Mouse (Mus musculus) heart, embryonic 15.5 days (tissue): Measurements from ENCODE around the gene Mgst2. TPM values are rescaled to one million over a fixed set of nuclear protein-coding genes. Genes with fewer than 3 reads are reported as not detected.

Experiments
- ATAC-seq: fragments of 200-750 bp; cut with Nextera tagmentation; replicated peaks from 2 replicates; pipeline ENCODE4 v1.8.0; 2017; ENCODE audit warnings: low read depth, moderate TSS enrichment; ENCODE audit not compliant: insufficient number of reproducible peaks, insufficient read depth, low FRiP score
- H3K27ac ChIP-seq: fragments of 300-500 bp; sonication (generic); 2 replicates; pipeline ENCODE4 v1.5.1; 2015; ENCODE audit warnings: mild to moderate bottlenecking, inconsistent platforms
- H3K27me3 ChIP-seq: fragments of 300-500 bp; sonication (generic); 2 replicates; pipeline ENCODE4 v1.6.1; 2015; ENCODE audit warnings: inconsistent platforms
- H3K36me3 ChIP-seq: fragments of 300-500 bp; sonication (generic); 2 replicates; pipeline ENCODE4 v1.6.1; 2015; ENCODE audit warnings: mild to moderate bottlenecking, inconsistent platforms
- H3K4me1 ChIP-seq: fragments of 300-500 bp; sonication (generic); replicated peaks from 2 replicates; pipeline ENCODE4 v1.6.1; 2015; ENCODE audit warnings: inconsistent platforms
- H3K4me2 ChIP-seq: fragments of 300-500 bp; sonication (generic); 2 replicates; pipeline ENCODE4 v1.6.1; 2015; ENCODE audit warnings: inconsistent platforms, mild to moderate bottlenecking, moderate library complexity
- H3K4me3 ChIP-seq: fragments of 300-500 bp; sonication (generic); 2 replicates; pipeline ENCODE4 v1.5.1; 2015; ENCODE audit warnings: mild to moderate bottlenecking, inconsistent platforms
- H3K9ac ChIP-seq: fragments of 300-500 bp; sonication (generic); 2 replicates; pipeline ENCODE4 v1.6.1; 2015; ENCODE audit warnings: mild to moderate bottlenecking, inconsistent platforms
- H3K9me3 ChIP-seq: fragments of 300-500 bp; sonication (generic); replicated peaks from 2 replicates; pipeline ENCODE4 v1.6.1; 2016; ENCODE audit warnings: inconsistent platforms
- WGBS: fragments of 180-500 bp; shearing (Covaris S2); methylation state at CpG from one replicate; pipeline ENCODE4 v1.1.7; 2015; ENCODE audit warnings: mixed read lengths; 5-methylcytosine and 5-hydroxymethylcytosine counted together
- polyA plus RNA-seq: library from polyadenylated mRNA; unstranded; fragments of >200 nt; fragmentation: Nextera tagmentation; extraction: Ambion mirVana; gene quantifications from 2 replicates; pipeline ENCODE4 v1.2.1, GENCODE M21; 2015

Mgst2 gene
- polyA plus RNA-seq, 1 experiment from 2014 or later: 7.2 TPM

DNA sequence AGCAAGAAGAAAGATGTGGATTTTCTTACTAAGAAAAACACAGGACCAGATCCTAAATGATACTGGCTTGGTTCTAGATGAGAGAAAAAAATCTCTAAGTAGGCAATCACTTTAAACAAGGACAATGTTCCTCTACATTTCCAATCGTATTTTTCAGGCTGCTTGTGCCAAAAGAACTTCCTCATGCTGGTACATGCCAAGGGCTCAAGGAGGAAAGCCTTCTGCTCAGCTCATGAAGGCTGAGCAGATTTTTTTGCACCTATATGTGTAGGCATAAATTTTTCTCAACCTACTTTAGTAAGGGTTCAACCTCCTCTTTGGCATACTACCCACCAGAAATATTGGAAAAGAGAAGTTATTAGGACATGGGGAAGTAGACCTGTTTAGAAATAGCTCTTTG is 59.8 kb downstream of the Mgst2 start:
- Histone ChIP-seq H3K4me1 (peaks cover 17% of the 10 kb centered on the region), H3K9ac (no peak overlapping the region), H3K36me3 (no peaks in the 10 kb centered on the region), H3K27me3 (no peaks in the 10 kb centered on the region), H3K4me2 (no peak overlapping the region), H3K4me3 (no peak overlapping the region), H3K27ac (no peak overlapping the region), H3K9me3 (no peaks in the 10 kb centered on the region; the same call in 1 of the 2 replicates)
- 43% methylated on average over 1 of the region's 1 CpGs for WGBS
- no peak for ATAC-seq

DNA sequence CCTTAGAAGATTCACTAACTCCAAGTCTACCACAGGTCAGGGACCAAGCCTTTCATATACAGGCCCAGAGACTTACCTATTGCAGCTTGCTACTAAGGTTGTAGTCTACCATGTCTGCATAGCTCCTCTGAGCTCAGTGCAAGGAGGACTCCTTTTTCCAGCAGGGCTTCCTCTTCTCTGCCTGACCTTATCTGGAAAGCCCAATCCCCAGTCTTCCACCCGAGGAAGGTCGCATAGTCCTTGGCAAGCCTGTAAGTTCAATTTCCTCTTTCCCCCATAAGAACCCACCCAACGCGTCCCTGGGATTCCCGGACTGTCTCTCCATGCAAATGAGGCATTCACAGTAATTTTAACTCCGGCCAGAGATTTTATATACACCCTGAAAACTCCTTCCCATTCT is 66.1 kb downstream of the Mgst2 start:
- no peak overlapping the region for H3K4me2 ChIP-seq
- H3K36me3 ChIP-seq: no peaks in the 10 kb centered on the region
- no peaks in the 10 kb centered on the region for H3K9me3 ChIP-seq
- peaks cover 56% of the 10 kb centered on the region for H3K4me1 ChIP-seq
- no peak for ATAC-seq
- H3K9ac ChIP-seq: no peak overlapping the region
- H3K27ac ChIP-seq: peak overlapping the region; percentile 84; the same call in 1 of the 2 replicates
- no peak overlapping the region for H3K4me3 ChIP-seq
- H3K27me3 ChIP-seq: no peaks in the 10 kb centered on the region
- 64% methylated on average over 6 of the region's 6 CpGs for WGBS

DNA sequence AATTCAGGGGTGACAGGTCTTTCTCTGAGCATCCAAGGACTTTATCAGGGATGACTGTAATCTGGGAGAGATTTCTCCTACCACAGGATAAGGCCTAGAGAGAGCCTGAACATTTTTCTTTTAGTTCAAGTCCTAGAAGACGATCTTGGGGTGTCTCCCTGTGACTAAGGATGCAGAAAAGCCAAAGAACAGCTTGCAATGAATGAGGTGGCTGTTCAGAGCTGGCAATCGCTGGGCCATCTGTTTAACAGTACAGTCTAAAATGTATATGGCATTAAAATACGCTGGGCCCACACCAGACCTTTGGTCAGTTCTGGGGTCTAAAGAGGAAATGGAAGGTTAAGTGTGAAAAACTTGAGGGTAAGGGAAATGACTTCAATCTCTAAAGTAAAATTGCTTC is 67.3 kb downstream of the Mgst2 start:
- WGBS: 53% methylated on average over 3 of the region's 3 CpGs
- no peak for ATAC-seq
- no peak overlapping the region for H3K9ac ChIP-seq
- H3K36me3 ChIP-seq: no peaks in the 10 kb centered on the region
- H3K4me1 ChIP-seq: peaks cover 59% of the 10 kb centered on the region
- no peak overlapping the region for H3K4me3 ChIP-seq
- H3K9me3 ChIP-seq: no peaks in the 10 kb centered on the region
- H3K4me2 ChIP-seq: peak overlapping the region; percentile 49; the same call in 1 of the 2 replicates
- peak overlapping the region; percentile 84 for H3K27ac ChIP-seq
- H3K27me3 ChIP-seq: no peaks in the 10 kb centered on the region

DNA sequence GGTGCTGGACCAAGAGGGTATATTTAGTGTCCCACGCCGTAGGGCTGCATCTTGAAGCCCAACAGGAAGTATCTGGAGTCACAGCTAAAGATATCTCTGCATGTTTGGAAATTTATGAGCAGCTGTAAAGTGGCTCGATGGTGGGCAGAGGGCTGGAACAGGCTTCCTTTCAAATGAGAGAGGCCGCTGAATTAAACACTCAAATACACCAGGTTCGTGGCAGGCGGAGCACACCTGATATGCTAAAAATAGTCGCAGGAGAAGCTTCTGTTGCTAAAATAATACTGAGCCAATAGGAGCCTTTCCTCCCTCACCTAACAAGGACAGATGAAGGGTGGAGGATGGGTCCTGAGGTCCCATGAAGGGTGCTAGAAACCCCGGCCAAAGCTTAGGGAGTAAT is 67.8 kb downstream of the Mgst2 start:
- no peaks in the 10 kb centered on the region for H3K27me3 ChIP-seq
- no peak overlapping the region for H3K9ac ChIP-seq
- 0 out of 2 replicates have a peak overlapping the region, but pooled peaks have one; percentile 1 for H3K4me3 ChIP-seq
- H3K27ac ChIP-seq: peak overlapping the region; percentile 84
- ATAC-seq: 0 out of 2 replicates have a peak, but pooled peaks have one; percentile 32
- H3K9me3 ChIP-seq: no peaks in the 10 kb centered on the region
- 8% methylated on average over 8 of the region's 8 CpGs for WGBS
- peaks cover 64% of the 10 kb centered on the region for H3K4me1 ChIP-seq
- peak overlapping the region; percentile 49 for H3K4me2 ChIP-seq
- no peaks in the 10 kb centered on the region for H3K36me3 ChIP-seq

DNA sequence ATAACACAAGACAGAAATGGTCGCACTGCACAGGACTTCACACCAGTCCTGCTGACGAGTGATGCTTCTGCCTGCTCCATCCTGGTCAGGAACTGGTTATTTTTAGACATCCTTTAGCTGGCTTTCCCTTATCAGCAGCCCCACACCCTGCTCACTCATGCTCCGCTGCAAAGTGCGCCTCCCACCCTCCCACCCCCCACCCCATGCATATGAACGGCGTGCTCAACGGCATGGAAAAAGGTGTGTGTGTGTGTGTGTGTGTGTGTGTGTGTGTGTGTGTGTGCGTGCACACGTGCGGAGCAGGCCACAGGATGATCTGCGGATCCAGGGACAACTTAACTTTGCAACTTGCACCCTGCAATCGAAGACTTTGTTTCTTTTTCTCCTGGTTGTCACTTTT is 68.3 kb downstream of the Mgst2 start:
- H3K9ac ChIP-seq: no peak overlapping the region

DNA sequence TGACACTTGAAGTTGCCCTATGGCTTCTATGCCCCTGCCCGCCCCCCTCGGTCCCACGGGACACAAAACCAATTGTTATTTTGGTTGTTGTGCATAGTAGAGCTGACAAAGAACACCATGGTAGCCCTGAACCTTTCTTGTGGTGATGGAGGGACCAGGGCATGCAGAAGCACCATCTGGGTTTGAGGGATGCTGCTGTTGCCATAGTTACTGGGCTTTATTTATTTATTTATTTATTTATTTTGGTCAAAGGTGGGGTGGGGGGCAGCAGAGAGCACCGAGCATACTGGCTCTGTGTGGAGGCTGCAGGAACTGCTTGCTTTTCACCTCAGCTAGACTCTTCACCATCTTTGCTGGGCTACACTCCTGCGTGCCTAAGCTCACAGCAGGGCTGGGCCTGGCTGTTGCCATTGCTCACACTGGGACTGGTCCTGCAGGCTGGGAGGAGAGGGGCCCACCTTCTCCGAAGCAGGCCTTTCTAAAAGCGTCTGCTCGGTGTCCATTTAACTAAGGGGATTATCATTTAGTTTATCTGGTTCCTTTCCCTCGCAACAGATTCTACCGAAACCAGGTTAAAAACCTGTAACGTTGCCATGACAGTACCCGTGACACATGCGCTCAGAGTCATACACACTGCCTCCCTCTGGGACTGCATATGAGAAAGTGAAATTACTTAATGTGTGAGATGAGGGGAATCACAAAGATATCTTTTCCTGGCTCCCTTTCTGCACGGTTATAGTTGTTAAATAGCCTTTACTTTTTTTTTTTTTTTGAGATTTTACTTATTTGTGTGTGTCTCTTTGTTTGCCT is 69.2 kb downstream of the Mgst2 start:
- H3K4me1 ChIP-seq: peaks cover 66% of the 10 kb centered on the region
- H3K27me3 ChIP-seq: no peaks in the 10 kb centered on the region
- WGBS: 73% methylated on average over 14 of the region's 14 CpGs
- ATAC-seq: no peak
- no peaks in the 10 kb centered on the region for H3K9me3 ChIP-seq
- H3K27ac ChIP-seq: peak overlapping the region; percentile 84
- no peaks in the 10 kb centered on the region for H3K36me3 ChIP-seq
- peak overlapping the region; percentile 49; the same call in 1 of the 2 replicates for H3K4me2 ChIP-seq
- no peak overlapping the region for H3K9ac ChIP-seq
- no peak overlapping the region for H3K4me3 ChIP-seq

More for the DNA sequence above, 68.3 kb downstream of the Mgst2 start:
- H3K4me2 ChIP-seq: peak overlapping the region; percentile 49
- H3K27me3 ChIP-seq: no peaks in the 10 kb centered on the region
- no peaks in the 10 kb centered on the region for H3K9me3 ChIP-seq
- H3K4me3 ChIP-seq: 0 out of 2 replicates have a peak overlapping the region, but pooled peaks have one; percentile 1
- 8% methylated on average over 12 of the region's 12 CpGs for WGBS
- peak; percentile 85 for ATAC-seq
- H3K4me1 ChIP-seq: peaks cover 65% of the 10 kb centered on the region
- H3K27ac ChIP-seq: peak overlapping the region; percentile 84
- H3K36me3 ChIP-seq: no peaks in the 10 kb centered on the region

DNA sequence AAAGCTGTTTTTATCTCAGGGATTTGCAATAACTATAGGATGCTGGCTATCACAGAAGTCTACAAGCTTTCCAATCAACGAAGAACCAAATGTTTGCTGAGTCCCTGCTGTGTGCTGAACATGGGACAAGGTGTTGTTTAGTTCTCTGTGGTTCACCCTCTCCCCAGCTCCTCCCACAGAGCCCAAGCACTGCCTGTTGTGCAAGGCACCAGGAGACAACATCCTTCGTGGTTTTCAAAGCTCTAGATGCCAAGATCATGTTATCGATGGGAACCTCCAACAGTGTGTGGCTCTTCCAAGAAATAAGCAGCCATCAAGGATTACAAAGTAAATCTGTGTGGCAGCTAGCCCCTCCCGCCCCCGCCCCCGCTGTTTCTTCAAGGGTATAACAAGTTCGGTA is 70.5 kb downstream of the Mgst2 start:
- Histone ChIP-seq H3K27me3 (no peaks in the 10 kb centered on the region), H3K9ac (no peak overlapping the region), H3K4me1 (peaks cover 52% of the 10 kb centered on the region), H3K27ac (no peak overlapping the region), H3K4me3 (no peak overlapping the region), H3K36me3 (no peaks in the 10 kb centered on the region), H3K9me3 (no peaks in the 10 kb centered on the region), H3K4me2 (no peak overlapping the region)
- WGBS: 86% methylated on average over 7 of the region's 7 CpGs
- no peak for ATAC-seq

DNA sequence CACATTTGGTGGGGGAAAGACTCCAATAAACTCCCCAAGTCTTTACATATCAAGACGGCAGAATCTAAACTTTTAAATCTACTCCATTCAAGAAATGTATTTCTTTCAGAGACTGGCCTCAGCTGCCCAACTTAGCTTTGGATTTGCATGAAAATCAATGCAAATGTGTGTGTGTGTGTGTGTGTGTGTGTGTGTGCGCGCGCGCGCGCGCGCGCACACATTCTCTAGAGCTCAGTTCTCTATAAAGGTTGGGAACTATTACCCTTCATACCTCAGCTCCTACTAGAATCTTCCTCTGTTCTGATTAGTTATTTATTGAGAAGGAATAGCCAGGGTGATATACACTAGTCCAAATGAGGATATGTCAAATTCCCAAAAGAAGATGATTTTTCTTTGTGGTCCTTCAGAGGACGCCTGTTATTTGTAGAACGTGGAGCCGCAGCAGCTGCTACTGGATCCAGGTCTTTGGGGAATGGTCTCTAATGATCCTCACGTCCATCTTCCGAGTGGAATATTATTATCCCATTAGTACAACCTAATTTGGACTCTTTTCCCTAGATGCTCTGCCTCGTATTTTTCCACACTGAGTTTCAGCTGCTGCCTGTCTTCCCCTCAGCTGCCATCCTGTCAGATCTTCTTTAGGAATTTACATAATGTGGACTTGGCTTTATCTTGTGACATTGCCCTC is 71.9 kb downstream of the Mgst2 start:
- Histone ChIP-seq H3K4me2 (no peak overlapping the region), H3K9me3 (no peaks in the 10 kb centered on the region), H3K27ac (no peak overlapping the region), H3K9ac (no peak overlapping the region), H3K36me3 (no peaks in the 10 kb centered on the region), H3K27me3 (no peaks in the 10 kb centered on the region), H3K4me3 (no peak overlapping the region), H3K4me1 (peaks cover 41% of the 10 kb centered on the region)
- ATAC-seq: no peak
- 89% methylated on average over 16 of the region's 16 CpGs for WGBS

Other genes with a start within 250 kb of the Mgst2 start
- 36.5 and 42.5 TPM in 2 replicates for gene Naa15, start 245.2 kb upstream of the Mgst2 start, polyA plus RNA-seq
- gene Rab33b, start 176.4 kb upstream of the Mgst2 start, polyA plus RNA-seq: 14.9 and 17.6 TPM in 2 replicates
- 3.7 and 5.1 TPM in 2 replicates for gene Setd7, start 99.5 kb upstream of the Mgst2 start, polyA plus RNA-seq